Mouse (Mus musculus) gastrocnemius, adult 2 months (tissue): Measurements from ENCODE around the gene Fam83f. TPM values are rescaled to one million over a fixed set of nuclear protein-coding genes. Genes with fewer than 3 reads are reported as not detected.

Experiments used
- DNase-seq: peaks from one replicate; pipeline ENCODE4 v3.0.0; 2022
- H3K27ac ChIP-seq: fragments of 200-600 bp; 2 replicates; pipeline ENCODE4 v1.8.1; 2022; ENCODE audit warnings: mild to moderate bottlenecking
- H3K4me3 ChIP-seq: fragments of 200-600 bp; 2 replicates; pipeline ENCODE4 v1.8.1; 2022; ENCODE audit warnings: mild to moderate bottlenecking, moderate library complexity
- CTCF ChIP-seq: fragments of 200-600 bp; IDR thresholded peaks from 2 replicates; pipeline ENCODE4 v1.8.1; 2022; ENCODE audit warnings: antibody characterized with exemption, mild to moderate bottlenecking, moderate library complexity
- intact Hi-C: fragments of 180-260 bp; cut with DNase I; formaldehyde crosslinking; loops from one replicate; pipeline ENCODE4 v1.15.1; 2025
- microRNA-seq: library from miRNA; unstranded; fragments of <30 nt; microRNA quantifications from one replicate; pipeline ENCODE4 v1.2.0, GENCODE M21; 2021
- total RNA-seq, 2 experiments: library from RNA; stranded (reverse); gene quantifications; 2 replicates each; pipeline ENCODE4 v1.2.3; 2021

Gene Fam83f
- total RNA-seq, 2 experiments from 2014 or later: 0.10 TPM; not detected in 1

GRCm38 (mm10) chr15:80738244-80738643, 66.6 kb downstream of the Fam83f start:
- H3K4me3 ChIP-seq: no peak overlapping the region
- intact Hi-C loops: no loop called here
- peak overlapping the region; percentile 84; the same call in 1 of the 2 replicates for H3K27ac ChIP-seq
- DNase-seq: no peak
- TF ChIP-seq CTCF: no peak

- Histone ChIP-seq H3K27ac (peak overlapping the region; percentile 84), H3K4me3 (peak overlapping the region; percentile 35; the same call in 1 of the 2 replicates)
- intact Hi-C loops: no loop called here
- no peak for DNase-seq
- TF ChIP-seq CTCF: no peak
Measured at GRCm38 (mm10) chr15:80739972-80740371, 68.3 kb downstream of the Fam83f start.

GRCm38 (mm10) chr15:80741836-80742235, 70.2 kb downstream of the Fam83f start:
- Histone ChIP-seq H3K27ac (peak overlapping the region; percentile 39; the same call in 1 of the 2 replicates), H3K4me3 (no peak overlapping the region)
- no peak for DNase-seq
- intact Hi-C loops: no loop called here
- TF ChIP-seq CTCF: no peak

- no peak for TF ChIP-seq CTCF
- Histone ChIP-seq H3K27ac (peak overlapping the region; percentile 28; the same call in 1 of the 2 replicates), H3K4me3 (no peak overlapping the region)
- intact Hi-C loops: no loop called here
- DNase-seq: no peak
Measured at GRCm38 (mm10) chr15:80742991-80743474, 71.4 kb downstream of the Fam83f start.

GRCm38 (mm10) chr15:80743606-80744005, 72.0 kb downstream of the Fam83f start:
- no peak for TF ChIP-seq CTCF
- no peak overlapping the region for H3K4me3 ChIP-seq
- DNase-seq: no peak
- intact Hi-C loops: no loop called here
- peak overlapping the region; percentile 28; the same call in 1 of the 2 replicates for H3K27ac ChIP-seq

GRCm38 (mm10) chr15:80744667-80745422, 73.2 kb downstream of the Fam83f start:
- no peak for TF ChIP-seq CTCF
- intact Hi-C loops: no loop called here
- DNase-seq: no peak
- H3K4me3 ChIP-seq: no peak overlapping the region
- H3K27ac ChIP-seq: peak overlapping the region; percentile 17; the same call in 1 of the 2 replicates

- intact Hi-C loops: no loop called here
Measured at GRCm38 (mm10) chr15:80748979-80749378, 77.3 kb downstream of the Fam83f start.

More at GRCm38 (mm10) chr15:80748979-80749378, 77.3 kb downstream of the Fam83f start:
- no peak for DNase-seq
- no peak overlapping the region for H3K4me3 ChIP-seq
- H3K27ac ChIP-seq: no peak overlapping the region
- TF ChIP-seq CTCF: no peak

Small RNA genes within 50 kb of the gene (microRNA-seq; reads per million reads assigned to microRNA genes)
- gene Mir6957: not detected

Other genes starting within 250 kb of the Fam83f start
- not detected for gene Enthd1, start 106.7 kb upstream of the Fam83f start, total RNA-seq
- under 1 TPM in 1 of 2 experiments, not detected in 1; 0.31 TPM for gene Grap2, start 99.3 kb upstream of the Fam83f start, total RNA-seq
- 10 to 100 TPM; 48.5 to 55.6 TPM for gene Tnrc6b, start 39.5 kb downstream of the Fam83f start, total RNA-seq